Mouse (Mus musculus): Measurements from ENCODE around the gene Tceal1. TPM values are rescaled to one million over a fixed set of nuclear protein-coding genes. Genes with fewer than 3 reads are reported as not detected.

Gene Tceal1
- polyA plus RNA-seq, 1 experiment from 2014 or later, result 13.8 TPM

Other genes starting within 250 kb of the Tceal1 start
- not detected in 2 replicates for gene Kir3dl1, start 190.0 kb upstream of the Tceal1 start, polyA plus RNA-seq (2015; fragmentation: Nextera tagmentation; extraction: Ambion mirVana)
- gene Kir3dl2, start 163.9 kb upstream of the Tceal1 start, polyA plus RNA-seq (2015; fragmentation: Nextera tagmentation; extraction: Ambion mirVana), result not detected in 2 replicates
- 38.8 and 42.0 TPM in 2 replicates for gene Tceal3, start 117.1 kb upstream of the Tceal1 start, polyA plus RNA-seq (2015; fragmentation: Nextera tagmentation; extraction: Ambion mirVana)
- gene Morf4l2, start 35.7 kb downstream of the Tceal1 start, polyA plus RNA-seq (2015; fragmentation: Nextera tagmentation; extraction: Ambion mirVana), result 676 and 684 TPM in 2 replicates
- gene Glra4, start 72.2 kb downstream of the Tceal1 start, polyA plus RNA-seq (2015; fragmentation: Nextera tagmentation; extraction: Ambion mirVana), result 0.10 and 0.20 TPM in 2 replicates
- 7.3 and 7.6 TPM in 2 replicates for gene Plp1, start 114.7 kb downstream of the Tceal1 start, polyA plus RNA-seq (2015; fragmentation: Nextera tagmentation; extraction: Ambion mirVana)
- 0.22 and 0.46 TPM in 2 replicates for gene Rab9b, start 160.8 kb downstream of the Tceal1 start, polyA plus RNA-seq (2015; fragmentation: Nextera tagmentation; extraction: Ambion mirVana)
- gene H2bfm, start 219.3 kb downstream of the Tceal1 start, polyA plus RNA-seq (2015; fragmentation: Nextera tagmentation; extraction: Ambion mirVana), result not detected in 2 replicates